Mouse (Mus musculus): Measurements from ENCODE around the gene Tmem132c.
"Not testable (repeated sequence)": the region's sequence is repeated elsewhere in the genome, so short reads cannot be mapped to it uniquely, and the experiment has no call there.

The Tmem132c gene

GRCm38 (mm10) chr5:127346364-127346763 is 104.8 kb downstream of the Tmem132c start:
- no peak for DNase-seq (ENCODE audit: low read depth)

GRCm38 (mm10) chr5:127347053-127347748 is 105.6 kb downstream of the Tmem132c start:
- DNase-seq (ENCODE audit: low read depth): no peak

- no peak for DNase-seq (ENCODE audit: low read depth)
Observed at GRCm38 (mm10) chr5:127349221-127350065, 107.8 kb downstream of the Tmem132c start.

GRCm38 (mm10) chr5:127353002-127353401 is 111.4 kb downstream of the Tmem132c start:
- DNase-seq (ENCODE audit: low read depth): no peak

- no peak for DNase-seq (ENCODE audit: low read depth)
Observed at GRCm38 (mm10) chr5:127355836-127356235, 114.2 kb downstream of the Tmem132c start.

- DNase-seq (ENCODE audit: low read depth): not testable (repeated sequence)
Observed at GRCm38 (mm10) chr5:127357878-127358277, 116.3 kb downstream of the Tmem132c start.

- no peak for DNase-seq (ENCODE audit: low read depth)
Observed at GRCm38 (mm10) chr5:127361145-127361544, 119.5 kb downstream of the Tmem132c start.

GRCm38 (mm10) chr5:127365061-127365460 is 123.5 kb downstream of the Tmem132c start:
- DNase-seq (ENCODE audit: low read depth): no peak

GRCm38 (mm10) chr5:127368191-127368590 is 126.6 kb downstream of the Tmem132c start:
- DNase-seq (ENCODE audit: low read depth): no peak

GRCm38 (mm10) chr5:127369812-127370211 is 128.2 kb downstream of the Tmem132c start:
- no peak for DNase-seq (ENCODE audit: low read depth)

- DNase-seq (ENCODE audit: low read depth): no peak
Observed at GRCm38 (mm10) chr5:127370503-127370902, 128.9 kb downstream of the Tmem132c start.

- DNase-seq (ENCODE audit: low read depth): no peak
Observed at GRCm38 (mm10) chr5:127374251-127374650, 132.6 kb downstream of the Tmem132c start.

GRCm38 (mm10) chr5:127375654-127376053 is 134.0 kb downstream of the Tmem132c start:
- DNase-seq (ENCODE audit: low read depth): no peak

GRCm38 (mm10) chr5:127378521-127378920 is 136.9 kb downstream of the Tmem132c start:
- no peak for DNase-seq (ENCODE audit: low read depth)

GRCm38 (mm10) chr5:127379351-127379750 is 137.7 kb downstream of the Tmem132c start:
- no peak for DNase-seq (ENCODE audit: low read depth)

GRCm38 (mm10) chr5:127381216-127381615 is 139.6 kb downstream of the Tmem132c start:
- DNase-seq (ENCODE audit: low read depth): no peak

- DNase-seq (ENCODE audit: low read depth): no peak
Observed at GRCm38 (mm10) chr5:127382571-127382970, 141.0 kb downstream of the Tmem132c start.

- DNase-seq (ENCODE audit: low read depth): no peak
Observed at GRCm38 (mm10) chr5:127391187-127391586, 149.6 kb downstream of the Tmem132c start.

- DNase-seq (ENCODE audit: low read depth): no peak
Observed at GRCm38 (mm10) chr5:127396889-127397288, 155.3 kb downstream of the Tmem132c start.

- no peak for DNase-seq (ENCODE audit: low read depth)
Observed at GRCm38 (mm10) chr5:127398010-127398409, 156.4 kb downstream of the Tmem132c start.

GRCm38 (mm10) chr5:127405391-127406000 is 163.9 kb downstream of the Tmem132c start:
- no peak for DNase-seq (ENCODE audit: low read depth)

GRCm38 (mm10) chr5:127406014-127406655 is 164.5 kb downstream of the Tmem132c start:
- no peak for DNase-seq (ENCODE audit: low read depth)

All from c-Kit-positive CD71-negative TER-119-negative erythroid progenitor cells, embryonic 14.5 days (primary cell).